Mouse (Mus musculus) layer of hippocampus, postnatal 14 days (tissue): ENCODE data around the gene Zfp174. TPM values are rescaled to one million over a fixed set of nuclear protein-coding genes. Genes with fewer than 3 reads are reported as not detected.
A peak's percentile ranks its signal among the peaks of the same experiment; 100 is the strongest.
"Not testable (repeated sequence)": the region's sequence is repeated elsewhere in the genome, so short reads cannot be mapped to it uniquely, and the experiment has no call there.

Source experiments
- DNase-seq, 2 experiments: peaks; one replicate each; pipeline ENCODE4 v3.0.0; 2021 to 2022; ENCODE audit warnings: low spot score in 2 of 2, mixed read lengths in 1 of 2
- long read RNA-seq, 2 experiments: library from polyadenylated mRNA; stranded (forward); transcript quantifications; one replicate each; pipeline ENCODE4 v2.0.0; 2021
- total RNA-seq, 2 experiments: library from RNA; stranded (reverse); gene quantifications; 2 replicates each; pipeline ENCODE4 v1.2.3; 2021

The Zfp174 gene
- 1 to 10 TPM; 4.8 to 5.0 TPM for total RNA-seq
- long read RNA-seq, experiment 1, full-length matches to known transcripts = 3 of 4 reads
- long read RNA-seq, experiment 1, partial matches to known transcripts = 0 of 4 reads
- long read RNA-seq, experiment 1, other reads (novel, unspliced or antisense) = 1 of 4 reads
- long read RNA-seq, experiment 2, full-length matches to known transcripts = 2 of 2 reads
- long read RNA-seq, experiment 2, partial matches to known transcripts = 0 of 2 reads
- long read RNA-seq, experiment 2, other reads (novel, unspliced or antisense) = 0 of 2 reads

DNA sequence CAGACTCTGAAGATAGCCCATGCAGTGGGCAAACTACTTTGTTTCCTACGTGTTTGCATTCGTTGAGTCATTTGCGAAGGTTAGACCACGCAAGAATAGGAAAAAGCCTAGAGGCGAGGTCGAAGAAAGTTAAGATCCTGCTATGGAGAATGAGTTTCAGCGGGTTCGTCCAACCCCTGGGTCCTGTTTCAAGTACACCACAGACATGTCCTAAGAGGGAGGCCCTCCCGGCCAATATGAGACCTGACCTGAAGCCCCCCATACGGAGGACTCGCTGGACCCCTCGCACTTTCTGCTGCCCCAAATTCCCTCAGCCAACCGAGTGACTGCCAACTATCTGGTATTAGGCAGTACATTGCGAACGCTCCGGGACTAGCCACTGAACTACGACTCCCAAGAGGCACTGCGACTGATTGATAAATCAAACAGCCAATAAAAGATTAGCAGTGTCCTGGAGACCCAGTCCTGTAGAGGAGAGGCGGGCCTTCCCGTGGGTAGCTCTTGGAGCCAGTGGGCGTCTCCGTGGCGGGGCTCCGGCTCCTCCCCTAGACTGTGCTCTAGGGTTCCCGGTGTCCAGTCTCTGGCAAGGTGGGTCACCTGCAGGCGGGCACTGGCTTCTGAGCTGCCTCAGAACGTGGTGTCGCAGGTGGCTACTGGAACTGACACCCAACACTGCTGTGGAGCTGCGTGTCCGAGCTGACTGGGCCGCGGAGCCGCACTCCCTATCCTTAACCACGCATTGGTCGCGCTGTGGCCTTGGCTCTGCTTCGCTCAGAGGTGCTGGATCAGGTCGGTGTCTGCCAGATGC lies at the start of gene Zfp174:
Gene Zfp174, plus strand, starts transcription at position 558 of the 808 bp plus-strand sequence.
- peak; percentile 92 to 97 for DNase-seq

DNA sequence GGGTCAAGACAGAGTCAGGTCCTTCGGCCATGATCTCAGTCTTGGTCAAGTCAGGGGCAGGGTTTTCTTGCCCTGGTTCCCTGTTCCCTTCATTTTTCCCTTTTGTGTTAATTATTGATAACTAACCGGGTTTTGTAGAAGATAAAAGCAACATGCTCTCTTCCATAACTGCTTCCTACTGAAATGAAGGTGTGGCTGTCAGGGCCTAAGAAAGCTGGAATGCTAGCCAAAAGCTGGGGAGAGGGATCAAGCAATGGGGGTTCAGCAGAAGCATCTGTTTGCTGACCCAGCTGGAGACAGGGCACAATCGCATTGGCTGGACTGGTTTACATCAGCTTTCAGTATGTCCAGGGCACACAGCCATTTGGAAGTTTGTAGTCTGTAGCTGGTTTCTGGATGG lies 38.9 kb upstream of the Zfp174 start:
- DNase-seq = no peak

DNA sequence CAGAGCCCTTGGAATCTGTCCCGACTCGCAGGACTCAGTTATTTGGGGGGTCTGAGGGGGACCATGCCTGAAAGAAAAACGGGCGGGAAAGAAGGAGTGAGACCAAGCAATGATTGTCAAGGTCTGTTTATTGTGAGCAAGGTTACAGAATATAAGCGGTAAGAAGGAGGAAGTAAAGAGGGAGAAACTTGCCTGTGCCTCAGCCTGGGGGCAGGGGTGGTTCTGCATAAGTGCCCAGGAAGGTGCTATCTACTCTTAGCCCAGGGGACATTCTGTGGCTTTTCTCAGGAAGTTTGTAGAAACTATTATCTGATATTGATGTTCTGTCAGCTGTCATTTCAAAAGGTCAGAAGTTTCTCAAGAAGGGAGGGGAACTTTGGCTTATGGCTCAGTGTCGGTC lies 32.4 kb upstream of the Zfp174 start:
- DNase-seq = not testable (repeated sequence)

DNA sequence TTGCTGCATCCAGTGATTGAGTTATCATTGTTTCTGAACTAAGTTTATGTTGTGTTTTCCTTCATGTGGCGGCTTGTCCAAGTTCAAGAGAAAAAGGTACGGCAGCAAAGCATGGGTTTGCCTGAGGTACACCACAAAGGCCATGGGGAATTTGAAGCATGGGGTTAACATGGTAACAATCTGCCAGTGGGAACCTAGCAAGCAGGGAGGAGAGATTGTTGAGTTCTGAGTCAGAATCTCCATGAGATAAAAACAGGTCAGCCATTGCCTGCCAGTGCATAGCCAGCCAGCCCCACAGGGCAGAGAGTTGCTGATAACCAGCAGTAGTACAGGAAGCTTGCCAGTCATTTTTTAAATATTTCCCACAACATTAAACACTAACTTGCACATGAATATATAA lies 26.9 kb upstream of the Zfp174 start:
- DNase-seq = no peak

DNA sequence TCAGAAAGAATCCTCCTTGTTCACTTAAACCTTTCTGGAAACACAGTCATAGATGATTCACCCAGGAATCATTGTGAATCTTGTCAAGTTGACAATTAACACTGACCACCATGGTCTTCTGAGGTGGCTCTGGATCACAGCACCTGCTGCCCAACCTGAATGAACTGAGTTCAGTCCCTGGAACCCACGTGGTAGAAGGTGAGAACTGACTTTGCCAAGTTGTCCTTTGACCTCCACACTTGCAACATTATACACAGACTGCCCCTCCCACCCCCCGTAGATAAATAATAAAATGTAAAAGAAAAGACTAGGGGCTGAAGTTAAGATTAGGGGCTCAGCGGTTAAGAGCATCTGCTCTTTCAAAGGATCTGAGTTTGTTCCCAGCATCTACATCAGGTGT lies 19.0 kb upstream of the Zfp174 start:
- no peak for DNase-seq

DNA sequence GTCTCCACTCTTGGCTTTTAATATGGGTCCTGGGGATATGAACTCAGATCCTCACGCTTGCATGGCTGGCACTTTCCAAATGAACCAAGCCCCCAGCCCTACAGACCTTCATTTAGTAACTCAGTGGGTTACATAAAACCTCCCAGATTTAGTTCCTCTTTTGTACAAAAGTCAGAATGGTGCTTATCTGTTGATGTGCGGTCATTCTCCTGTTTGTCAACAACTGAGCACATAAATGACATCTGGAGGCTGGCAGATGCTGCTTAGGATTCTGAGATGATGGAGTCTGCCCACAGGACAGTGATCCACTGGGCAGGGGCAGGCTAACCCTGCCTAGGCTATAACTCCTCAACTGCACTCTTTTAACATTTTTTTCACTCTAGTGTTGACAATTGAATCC lies 17.3 kb upstream of the Zfp174 start:
- DNase-seq = no peak

DNA sequence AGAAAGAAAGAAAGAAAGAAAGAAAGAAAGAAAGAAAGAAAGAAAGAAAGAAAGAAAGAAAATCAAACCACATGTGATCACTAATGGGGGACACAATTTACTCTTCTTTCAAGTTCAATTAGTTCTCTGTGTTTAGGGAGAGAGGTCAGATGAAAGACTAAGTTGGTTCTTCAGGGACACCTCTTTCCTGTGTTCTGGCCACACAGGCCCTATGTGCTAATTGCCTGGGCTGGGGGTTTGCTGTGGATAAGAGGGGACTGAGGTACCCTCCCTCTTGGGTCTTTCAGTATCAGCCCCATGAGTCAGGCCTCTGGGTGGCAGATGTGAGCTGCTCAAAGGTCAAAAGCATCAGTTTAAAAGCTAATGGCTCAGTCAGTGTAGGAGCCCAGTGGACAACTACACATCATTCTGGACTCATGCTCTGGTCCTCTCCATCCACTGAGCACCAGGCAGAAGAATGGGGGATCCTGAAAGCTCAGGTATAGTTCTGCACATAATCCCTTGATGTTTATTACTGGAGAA lies 16.4 kb upstream of the Zfp174 start, which contains the start of gene Olfr15:
Gene Olfr15, plus strand, starts transcription at position 291 of the 522 bp plus-strand sequence.
- no peak for DNase-seq

DNA sequence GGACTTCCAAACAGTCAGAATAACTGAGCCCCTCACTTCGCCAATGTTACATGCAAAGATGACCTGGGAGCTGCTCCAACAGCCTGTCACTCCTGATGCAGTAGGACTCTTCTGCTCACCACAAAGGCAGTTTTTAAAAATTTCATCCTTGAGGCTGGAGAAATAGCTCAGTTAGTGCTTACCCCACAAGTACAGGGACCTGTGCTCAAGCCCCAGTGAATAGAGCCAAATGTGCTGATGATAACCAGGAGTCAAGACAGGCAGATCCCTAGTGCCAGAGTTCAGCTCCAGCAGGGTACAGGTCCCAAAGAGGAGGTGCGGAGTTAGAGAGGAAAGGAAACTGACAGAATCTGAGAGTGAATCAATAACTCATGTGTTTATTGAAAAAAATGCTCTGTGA lies 11.6 kb upstream of the Zfp174 start:
- DNase-seq = no peak

DNA sequence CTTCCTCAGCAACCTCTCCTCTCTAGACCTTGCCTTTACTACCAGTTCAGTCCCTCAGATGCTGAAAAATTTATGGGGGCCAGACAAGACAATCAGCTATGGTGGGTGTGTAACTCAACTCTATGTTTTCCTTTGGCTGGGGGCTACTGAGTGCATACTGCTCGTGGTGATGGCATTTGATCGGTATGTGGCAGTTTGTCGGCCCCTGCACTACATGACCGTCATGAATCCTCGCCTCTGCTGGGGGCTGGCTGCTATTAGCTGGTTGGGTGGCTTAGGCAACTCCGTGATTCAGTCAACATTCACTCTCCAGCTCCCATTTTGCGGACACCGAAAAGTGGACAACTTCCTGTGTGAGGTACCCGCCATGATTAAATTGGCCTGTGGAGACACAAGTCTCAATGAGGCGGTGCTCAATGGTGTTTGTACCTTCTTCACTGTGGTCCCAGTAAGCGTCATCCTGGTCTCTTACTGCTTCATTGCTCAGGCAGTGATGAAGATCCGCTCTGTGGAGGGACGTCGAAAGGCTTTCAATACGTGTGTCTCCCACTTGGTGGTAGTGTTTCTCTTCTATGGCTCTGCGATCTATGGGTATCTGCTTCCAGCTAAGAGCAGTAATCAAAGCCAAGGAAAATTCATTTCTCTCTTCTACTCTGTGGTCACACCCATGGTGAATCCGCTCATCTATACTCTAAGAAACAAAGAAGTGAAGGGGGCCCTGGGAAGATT lies 7.7 kb upstream of the Zfp174 start:
- DNase-seq = no peak

DNA sequence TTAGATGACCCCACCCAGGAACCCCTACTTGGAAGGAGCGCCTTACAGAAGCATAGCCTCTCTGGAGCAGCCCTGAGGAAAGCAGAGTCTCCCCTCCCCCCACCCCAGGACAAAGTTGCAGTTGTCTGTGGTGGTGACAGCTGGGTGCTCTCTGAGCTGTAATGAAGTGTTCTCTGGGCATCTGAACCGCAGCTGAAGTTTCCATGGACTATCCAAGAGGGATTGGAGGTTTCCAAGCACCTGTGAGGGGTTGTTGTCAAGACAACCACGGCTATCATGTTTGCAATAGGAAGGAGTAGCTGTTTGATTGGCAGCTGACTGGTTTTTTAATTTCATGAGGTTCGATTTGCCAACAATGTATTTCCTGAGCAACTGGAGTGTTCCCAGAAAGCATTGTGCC lies 4.1 kb upstream of the Zfp174 start:
- DNase-seq = no peak

DNA sequence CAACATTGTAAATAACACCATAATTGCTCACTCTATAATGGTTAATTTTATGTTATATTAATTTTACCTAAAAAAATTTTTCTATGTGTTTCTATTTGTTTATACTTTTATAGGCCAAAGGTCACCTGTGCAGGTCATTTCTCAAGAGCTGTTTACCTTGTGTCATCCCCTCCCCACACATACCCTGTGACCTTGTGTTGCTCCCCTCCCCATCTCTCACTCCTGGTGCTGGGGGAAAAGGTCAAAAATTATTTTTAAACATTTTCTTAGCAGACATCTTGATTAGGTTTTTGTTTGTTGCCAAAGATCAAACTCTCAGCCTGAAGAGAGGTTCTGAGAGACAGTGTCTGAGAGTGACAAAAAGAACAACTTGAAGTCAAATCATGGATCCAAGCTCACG lies 3.3 kb upstream of the Zfp174 start:
- DNase-seq = no peak

DNA sequence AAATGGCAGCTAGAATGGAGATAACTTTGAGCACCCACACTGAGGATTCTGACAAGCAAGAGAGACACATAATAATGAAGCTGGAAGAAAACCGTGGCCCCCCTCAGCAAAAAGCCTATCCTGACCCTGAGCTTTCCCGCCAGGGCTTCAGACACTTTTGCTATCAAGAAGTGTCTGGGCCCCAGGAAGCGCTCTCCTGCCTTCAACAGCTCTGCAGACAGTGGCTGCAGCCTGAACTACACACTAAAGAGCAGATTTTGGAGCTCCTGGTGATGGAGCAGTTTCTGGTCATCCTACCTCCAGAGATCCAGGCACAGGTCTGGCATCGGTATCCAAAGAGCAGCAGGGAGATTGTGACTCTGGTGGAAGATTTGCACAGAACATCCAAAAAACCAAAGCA lies 803 bp downstream of the Zfp174 start:
- no peak for DNase-seq

DNA sequence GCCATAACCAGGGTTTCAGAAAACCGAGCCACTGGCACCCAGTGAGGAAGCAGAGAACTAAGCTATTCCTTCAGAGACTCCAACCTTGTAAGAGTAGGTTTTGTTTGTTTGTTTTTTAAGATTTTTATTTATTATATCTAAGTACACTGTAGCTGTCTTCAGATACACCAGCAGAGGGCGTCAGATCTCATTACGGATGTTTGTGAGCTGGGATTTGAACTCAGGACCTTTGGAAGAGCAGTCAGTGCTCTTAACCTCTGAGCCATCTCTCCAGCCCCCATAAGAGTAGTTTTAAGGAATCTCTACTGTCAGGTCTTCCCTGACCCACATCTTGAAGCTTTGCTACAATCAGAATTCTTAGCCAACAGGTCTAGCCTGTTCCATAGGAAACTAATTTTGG lies 1.3 kb downstream of the Zfp174 start:
- DNase-seq = no peak

DNA sequence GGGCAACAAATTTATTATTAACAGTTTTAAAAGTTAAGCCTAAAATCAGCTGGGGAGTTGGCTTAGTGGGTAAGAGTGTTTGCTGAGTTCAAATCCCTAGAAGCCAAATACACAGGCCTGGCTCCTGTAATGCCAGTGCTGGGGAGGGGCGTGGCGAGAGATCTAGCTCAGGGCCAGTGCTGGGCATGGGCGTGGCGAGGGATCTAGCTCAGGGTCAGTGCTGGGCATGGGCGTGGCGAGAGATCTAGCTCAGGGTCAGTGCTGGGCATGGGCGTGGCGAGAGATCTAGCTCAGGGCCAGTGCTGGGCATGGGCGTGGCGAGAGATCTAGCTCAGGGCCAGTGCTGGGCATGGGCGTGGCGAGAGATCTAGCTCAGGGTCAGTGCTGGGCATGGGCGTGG lies 4.2 kb downstream of the Zfp174 start:
- not testable (repeated sequence) for DNase-seq

DNA sequence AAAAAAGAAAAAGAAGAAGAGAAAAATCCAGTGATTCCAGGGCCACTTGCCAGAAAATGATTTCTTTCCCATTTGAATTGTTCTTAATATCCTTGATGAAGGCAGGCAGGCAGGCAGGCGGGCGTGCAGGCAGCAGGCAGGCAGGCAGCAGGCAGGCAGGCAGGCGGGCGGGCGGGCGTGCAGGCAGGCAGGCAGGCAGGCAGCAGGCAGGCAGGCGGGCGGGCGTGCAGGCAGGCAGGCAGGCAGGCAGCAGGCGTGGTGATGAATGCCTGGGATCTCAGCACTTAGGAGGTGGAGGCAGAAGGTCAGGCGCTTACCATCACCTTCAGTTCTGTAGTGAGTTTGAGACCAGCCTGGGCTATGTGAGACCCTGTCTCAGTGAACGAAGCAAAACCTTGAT lies 5.5 kb downstream of the Zfp174 start:
- no peak for DNase-seq

DNA sequence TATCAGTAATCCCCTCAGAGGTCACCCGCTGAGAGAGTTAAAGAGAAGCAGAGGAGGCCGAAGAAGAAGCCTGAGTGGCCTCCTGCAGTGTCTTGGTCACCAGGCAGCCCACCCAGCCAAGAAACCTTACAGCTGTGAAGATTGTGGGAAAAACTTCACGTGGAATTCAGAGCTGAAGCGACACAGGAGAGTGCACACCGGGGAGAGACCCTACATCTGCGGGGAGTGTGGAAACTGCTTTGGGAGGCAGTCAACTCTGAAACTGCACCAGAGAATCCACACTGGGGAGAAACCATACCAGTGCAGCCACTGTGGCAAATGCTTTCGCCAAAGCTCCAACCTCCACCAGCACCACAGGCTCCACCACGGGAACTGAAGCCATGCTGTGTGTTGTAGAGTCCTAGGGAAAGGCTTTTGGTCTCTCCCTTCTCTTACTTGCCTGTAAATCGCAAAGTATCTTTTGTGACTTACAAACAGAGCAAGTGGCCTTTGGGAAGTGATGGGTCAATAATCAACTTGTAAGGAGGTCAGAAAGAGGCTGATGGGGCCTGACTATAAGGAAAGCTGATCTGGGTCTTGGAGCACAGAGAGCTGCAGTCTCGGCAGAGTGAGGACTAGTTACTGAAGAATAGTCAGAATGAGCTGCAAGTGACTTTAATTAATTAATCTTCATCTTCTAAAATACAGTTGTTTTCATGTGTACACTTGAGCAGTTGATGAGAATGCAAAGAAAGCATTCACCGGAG lies 7.5 kb downstream of the Zfp174 start:
- DNase-seq = no peak

DNA sequence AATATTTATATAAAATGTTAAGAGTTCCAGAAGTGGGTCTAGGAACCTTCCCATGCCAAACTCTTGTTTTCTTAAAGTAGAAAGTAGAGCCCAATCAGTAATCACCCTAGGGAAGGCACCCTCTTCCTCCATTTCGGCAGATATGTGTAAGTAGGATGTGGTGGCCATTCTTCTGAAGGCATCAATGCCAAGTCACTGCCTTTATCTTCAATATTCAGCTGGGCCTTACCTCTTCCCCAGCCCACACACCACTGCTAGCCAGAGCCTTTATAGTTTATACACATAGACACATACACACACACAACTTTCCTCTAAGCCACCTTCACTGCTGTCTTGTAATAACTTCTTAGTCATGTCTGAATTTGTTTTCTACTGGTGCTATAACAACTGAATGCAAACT lies 8.7 kb downstream of the Zfp174 start:
- DNase-seq = no peak

DNA sequence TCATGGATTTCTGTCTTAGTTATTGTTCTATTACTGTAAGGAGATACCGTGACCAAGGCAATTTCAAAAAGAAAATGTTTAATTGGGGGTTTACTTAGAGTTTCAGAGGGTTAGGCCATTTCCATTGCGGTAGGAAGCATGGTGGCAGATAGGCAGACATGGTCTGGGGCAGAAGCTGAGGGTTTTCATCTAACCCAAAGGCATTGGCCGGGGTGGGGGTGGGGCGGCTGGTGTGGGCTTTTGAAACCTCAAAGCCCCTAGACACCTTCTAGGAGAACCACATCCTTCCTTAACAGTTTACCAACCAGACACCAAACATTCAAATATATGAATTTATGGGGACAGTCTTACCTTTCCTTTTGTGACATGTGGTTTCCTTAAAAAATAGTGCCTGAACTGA lies 12.2 kb downstream of the Zfp174 start:
- DNase-seq = no peak

DNA sequence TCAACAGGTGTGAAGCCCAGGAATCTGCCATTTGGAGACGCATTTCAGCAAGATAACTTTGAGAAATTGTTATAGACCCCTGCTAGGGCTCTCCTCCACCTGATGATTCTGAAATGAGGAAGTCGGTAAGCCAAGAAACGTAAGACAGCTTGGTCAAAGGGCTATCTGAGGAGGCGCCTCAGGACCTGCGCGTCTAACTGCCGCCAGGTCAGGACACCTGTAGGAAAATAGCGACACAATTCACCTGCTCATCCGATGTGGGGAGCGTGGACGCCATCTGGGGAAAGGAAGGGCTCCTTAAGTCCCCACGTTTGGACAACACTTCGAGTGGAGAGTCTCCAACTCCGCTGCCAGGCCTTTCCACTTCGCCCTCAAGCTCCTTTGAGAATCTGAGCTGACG lies 24.7 kb downstream of the Zfp174 start:
- no peak for DNase-seq

DNA sequence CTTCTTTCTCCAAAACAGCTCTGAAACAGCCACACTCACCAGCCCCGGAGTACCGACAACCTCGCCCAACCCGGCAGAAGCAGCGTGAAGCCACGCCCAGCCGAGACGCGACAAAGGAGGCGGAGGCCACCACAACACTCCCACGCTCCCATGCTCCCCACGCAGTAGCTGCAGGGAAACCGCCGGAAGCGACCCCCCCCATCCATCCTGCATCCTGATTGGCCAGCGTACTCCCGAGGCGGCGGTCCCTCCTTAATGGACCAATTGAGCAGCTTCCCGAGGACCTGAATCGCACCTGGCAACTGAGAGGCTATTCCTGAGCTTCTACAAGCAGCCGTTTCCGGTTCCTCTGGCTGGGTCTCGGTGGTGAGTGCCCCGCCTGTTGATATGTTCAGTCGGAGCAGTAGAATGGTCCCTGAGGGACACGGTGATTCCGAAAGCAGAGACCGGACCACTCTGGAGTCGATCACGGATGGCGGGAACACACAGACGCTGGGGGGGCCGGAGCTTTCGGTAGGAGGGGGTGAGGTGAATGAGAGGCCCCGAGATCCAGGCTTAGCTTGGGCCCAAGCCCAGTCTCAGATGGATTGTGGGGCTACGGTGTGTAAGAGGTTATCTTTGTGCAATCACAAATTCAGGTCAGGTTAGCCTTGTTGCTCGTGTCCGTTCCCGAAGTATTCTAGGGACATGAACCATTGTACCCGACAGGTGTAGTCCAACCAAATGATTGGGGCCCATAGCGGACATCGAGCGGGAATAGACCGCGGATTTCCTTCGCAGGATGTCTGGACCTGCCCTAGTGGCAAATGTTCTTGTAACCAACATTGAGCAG lies 25.4 kb downstream of the Zfp174 start, which contains the start of gene Naa60:
Gene Naa60, plus strand, starts transcription at position 160 of the 832 bp plus-strand sequence.
- DNase-seq = peak; percentile 81 to 92
